Mouse (Mus musculus) CH12.LX (cell line): Measurements from ENCODE around the gene Rgs3. TPM values are rescaled to one million over a fixed set of nuclear protein-coding genes. Genes with fewer than 3 reads are reported as not detected.

ENCODE experiments used
- DNase-seq: peaks from one replicate; pipeline ENCODE4 v3.0.0-alpha.2; 2013; ENCODE audit errors: extremely low read depth
- H3K27ac ChIP-seq: 2 replicates; pipeline ENCODE4 v1.5.1; 2012; ENCODE audit warnings: low read depth, mild to moderate bottlenecking, control low read depth, moderate library complexity; ENCODE audit not compliant: insufficient read depth
- H3K27me3 ChIP-seq: replicated peaks from 2 replicates; pipeline ENCODE3; 2012; ENCODE audit warnings: inconsistent platforms
- H3K36me3 ChIP-seq, 2 experiments: replicated peaks in 1 of 2; 2 replicates each; pipeline versions ENCODE3 to v1.6.1; 2012; ENCODE audit warnings: inconsistent platforms in 1 of 2, low read length in 1 of 2, mild to moderate bottlenecking in 1 of 2, mixed read lengths in 1 of 2, moderate library complexity in 1 of 2; ENCODE audit not compliant: control insufficient read depth in 1 of 2, insufficient read depth in 1 of 2
- H3K4me1 ChIP-seq, 2 experiments: 2 replicates each; pipeline ENCODE4 v1.6.1; 2012; ENCODE audit warnings: inconsistent platforms in 1 of 2, moderate library complexity in 1 of 2; ENCODE audit not compliant: insufficient read depth in 2 of 2, control insufficient read depth in 1 of 2
- H3K4me2 ChIP-seq: 2 replicates; pipeline ENCODE4 v1.6.1; 2012; ENCODE audit warnings: low read depth, mild to moderate bottlenecking, control low read depth; ENCODE audit not compliant: poor library complexity, insufficient read depth, severe bottlenecking
- H3K4me3 ChIP-seq, 3 experiments: fragments of 150-350 bp in 1 of 3; sonication (generic) in 1 of 3; replicated peaks in 1 of 3; 2 replicates each; pipeline versions ENCODE3 to v1.5.1; 2011 to 2012; ENCODE audit warnings: low read depth in 2 of 3, low read length in 2 of 3, mild to moderate bottlenecking in 2 of 3, moderate library complexity in 2 of 3, control low read depth in 1 of 3, improper control_type of control experiment in 1 of 3, inconsistent platforms in 1 of 3, mixed read lengths in 1 of 3; ENCODE audit not compliant: poor library complexity in 1 of 3
- H3K79me2 ChIP-seq: replicated peaks from 2 replicates; pipeline ENCODE4 v1.6.1; 2012; ENCODE audit warnings: mild to moderate bottlenecking, moderate library complexity; ENCODE audit not compliant: control insufficient read depth, poor library complexity, insufficient read depth, severe bottlenecking; ENCODE audit errors: extremely low read depth
- H3K9ac ChIP-seq: 2 replicates; pipeline ENCODE4 v1.6.1; 2012; ENCODE audit warnings: low read depth, mild to moderate bottlenecking, control low read depth, moderate library complexity; ENCODE audit not compliant: insufficient read depth
- H3K9me3 ChIP-seq: replicated peaks from 2 replicates; pipeline ENCODE3; 2012; ENCODE audit warnings: low read length, inconsistent platforms, mixed read lengths
- BHLHE40 ChIP-seq: IDR thresholded peaks from 2 replicates; pipeline ENCODE4 v1.6.1; 2011; ENCODE audit warnings: mild to moderate bottlenecking, low read depth, low read length, improper control_type of control experiment
- CTCF ChIP-seq, 2 experiments: IDR thresholded peaks in 1 of 2; conservative IDR thresholded peaks in 1 of 2; 2 replicates each; pipeline ENCODE4 v1.5.1; 2011 to 2012; ENCODE audit warnings: low read depth in 2 of 2, low read length in 2 of 2, improper control_type of control experiment in 1 of 2, inconsistent platforms in 1 of 2, mild to moderate bottlenecking in 1 of 2, moderate library complexity in 1 of 2
- MXI1 ChIP-seq: IDR thresholded peaks from 2 replicates; pipeline ENCODE4 v1.6.1; 2011; ENCODE audit warnings: mild to moderate bottlenecking, low read depth, low read length, improper control_type of control experiment
- RCOR1 ChIP-seq: conservative IDR thresholded peaks from 2 replicates; pipeline ENCODE4 v1.6.1; 2012; ENCODE audit warnings: low read depth, mild to moderate bottlenecking, inconsistent platforms, low read length, improper control_type of control experiment
- dilution Hi-C: fragments of 300-500 bp; cut with MboI; formaldehyde crosslinking; loops from 2 replicates; pipeline ENCODE4 v1.14.3; 2020; ENCODE audit warnings: low sequenced_read_pairs; ENCODE audit not compliant: extremely low pct_unique_long_range_greater_than_20kb, extremely low pct_ligation_motif_present
- in situ Hi-C: fragments of 300-500 bp; cut with MboI; formaldehyde crosslinking; loops from 3 replicates; pipeline ENCODE4 v1.14.3; 2019; ENCODE audit warnings: low sequenced_read_pairs, low pct_ligation_motif_present, low pct_unique_long_range_greater_than_20kb, mixed read lengths
- polyA plus RNA-seq: library from polyadenylated mRNA; unstranded; fragments of >175 nt; gene quantifications from 2 replicates; pipeline ENCODE4 v1.2.1, GENCODE M21; 2012; ENCODE audit warnings: low read depth; ENCODE audit not compliant: insufficient read length
- total RNA-seq, 2 experiments: library from RNA; depleted of rRNA; stranded (reverse); fragments of 300-350 nt in 1 of 2; fragments of >200 nt in 1 of 2; gene quantifications; 2 replicates each; pipeline ENCODE4 v1.2.3; 2012 to 2014

Gene Rgs3
- total and polyA plus RNA-seq, 3 experiments: 3.3 to 6.0 (median 3.5) TPM

DNA sequence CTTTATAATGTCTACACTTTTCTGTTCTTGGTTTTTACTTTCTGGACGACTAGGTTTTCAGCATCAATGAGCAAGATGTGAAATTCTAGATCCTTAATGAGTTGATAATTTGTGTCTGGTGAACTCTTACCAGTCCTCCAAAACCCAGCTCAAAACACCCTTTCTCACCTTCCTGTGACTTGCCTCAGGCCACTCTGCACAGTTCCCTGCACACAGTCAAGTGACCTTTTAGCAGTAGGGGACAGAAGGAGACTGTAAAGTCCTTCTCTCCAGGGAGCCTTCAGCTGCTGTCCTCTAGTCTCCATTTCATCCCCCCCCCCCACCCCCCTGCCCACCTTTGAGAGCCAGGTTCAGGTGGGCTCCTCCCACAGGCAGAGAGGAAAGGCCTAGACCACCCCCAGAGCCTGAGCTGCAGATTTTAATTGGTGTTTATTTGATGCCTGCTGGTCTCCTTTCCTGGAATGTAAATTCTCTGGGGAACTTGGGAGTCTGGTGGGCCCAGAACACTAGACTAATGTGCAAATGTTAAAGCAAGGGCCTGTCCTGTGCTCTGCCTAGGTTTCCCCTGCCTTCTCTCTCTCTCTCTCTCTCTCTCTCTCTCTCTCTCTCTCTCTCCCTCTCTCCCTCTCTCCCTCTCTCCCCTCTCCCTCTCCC, 185.5 kb downstream of the Rgs3 start:
- no peaks in the 10 kb centered on the region for H3K79me2 ChIP-seq
- no peak for TF ChIP-seq BHLHE40
- no peak for TF ChIP-seq MXI1
- TF ChIP-seq CTCF (conservative IDR thresholded peaks at IDR 0.05 in 1 of 2, IDR thresholded peaks at IDR 0.05 in 1 of 2; ENCODE audit: low read depth in 2 of 2, low read length in 2 of 2): no peak
- no peak for TF ChIP-seq RCOR1
- H3K36me3 ChIP-seq: no peaks in the 10 kb centered on the region
- no peak overlapping the region for H3K4me3 ChIP-seq
- no peak overlapping the region for H3K9ac ChIP-seq
- in situ Hi-C loops: loop anchor here (5.0 kb wide), 1 partner anchor 38 kb away; no protein-coding TSS in a partner anchor
- dilution Hi-C loops: no loop called here
- H3K9me3 ChIP-seq: no peaks in the 10 kb centered on the region
- DNase-seq: no peak
- no peak overlapping the region for H3K4me2 ChIP-seq
- peaks cover 20 to 28% of the 10 kb centered on the region in 2 experiments for H3K4me1 ChIP-seq
- H3K27ac ChIP-seq: no peak overlapping the region
- H3K27me3 ChIP-seq: peaks cover 7% of the 10 kb centered on the region

Other genes starting within 250 kb of the Rgs3 start
- gene Fkbp15, start 199.3 kb upstream of the Rgs3 start, total RNA-seq (2012; rRNA removed): 30.4 and 30.8 TPM in 2 replicates
- 24.0 and 25.9 TPM in 2 replicates for gene Fkbp15, start 199.3 kb upstream of the Rgs3 start, total RNA-seq (2014; rRNA removed)
- 32.9 and 35.1 TPM in 2 replicates for gene Fkbp15, start 199.3 kb upstream of the Rgs3 start, polyA plus RNA-seq
- gene Slc31a1, start 199.1 kb upstream of the Rgs3 start, total RNA-seq (2012; rRNA removed): 14.0 and 16.5 TPM in 2 replicates
- 18.1 and 19.7 TPM in 2 replicates for gene Slc31a1, start 199.1 kb upstream of the Rgs3 start, total RNA-seq (2014; rRNA removed)
- 30.3 and 32.5 TPM in 2 replicates for gene Slc31a1, start 199.1 kb upstream of the Rgs3 start, polyA plus RNA-seq
- 78.2 and 103 TPM in 2 replicates for gene Cdc26, start 151.2 kb upstream of the Rgs3 start, total RNA-seq (2012; rRNA removed)
- 256 and 258 TPM in 2 replicates for gene Cdc26, start 151.2 kb upstream of the Rgs3 start, total RNA-seq (2014; rRNA removed)
- 105 and 125 TPM in 2 replicates for gene Cdc26, start 151.2 kb upstream of the Rgs3 start, polyA plus RNA-seq
- gene Prpf4, start 151.1 kb upstream of the Rgs3 start, total RNA-seq (2012; rRNA removed): 18.1 and 22.5 TPM in 2 replicates
- 33.5 and 33.9 TPM in 2 replicates for gene Prpf4, start 151.1 kb upstream of the Rgs3 start, total RNA-seq (2014; rRNA removed)
- 31.6 and 33.7 TPM in 2 replicates for gene Prpf4, start 151.1 kb upstream of the Rgs3 start, polyA plus RNA-seq
- 3.5 and 4.1 TPM in 2 replicates for gene Rnf183, start 124.6 kb upstream of the Rgs3 start, total RNA-seq (2012; rRNA removed)
- 3.6 and 4.4 TPM in 2 replicates for gene Rnf183, start 124.6 kb upstream of the Rgs3 start, total RNA-seq (2014; rRNA removed)
- gene Rnf183, start 124.6 kb upstream of the Rgs3 start, polyA plus RNA-seq: 3.8 and 4.0 TPM in 2 replicates
- gene Wdr31, start 89.0 kb upstream of the Rgs3 start, total RNA-seq (2012; rRNA removed): 4.4 and 5.0 TPM in 2 replicates
- gene Wdr31, start 89.0 kb upstream of the Rgs3 start, total RNA-seq (2014; rRNA removed): 3.0 and 3.4 TPM in 2 replicates
- 3.8 and 4.7 TPM in 2 replicates for gene Wdr31, start 89.0 kb upstream of the Rgs3 start, polyA plus RNA-seq
- gene Bspry, start 79.8 kb upstream of the Rgs3 start, total RNA-seq (2012; rRNA removed): 1.1 and 1.2 TPM in 2 replicates
- 0.86 and 0.95 TPM in 2 replicates for gene Bspry, start 79.8 kb upstream of the Rgs3 start, total RNA-seq (2014; rRNA removed)
- 0.53 and 1.2 TPM in 2 replicates for gene Bspry, start 79.8 kb upstream of the Rgs3 start, polyA plus RNA-seq
- 4.7 and 6.1 TPM in 2 replicates for gene Hdhd3, start 56.4 kb upstream of the Rgs3 start, total RNA-seq (2012; rRNA removed)
- 2.9 and 4.5 TPM in 2 replicates for gene Hdhd3, start 56.4 kb upstream of the Rgs3 start, total RNA-seq (2014; rRNA removed)
- gene Hdhd3, start 56.4 kb upstream of the Rgs3 start, polyA plus RNA-seq: 4.7 and 5.3 TPM in 2 replicates
- 79.0 and 84.2 TPM in 2 replicates for gene Alad, start 39.9 kb upstream of the Rgs3 start, total RNA-seq (2012; rRNA removed)
- 33.3 and 35.1 TPM in 2 replicates for gene Alad, start 39.9 kb upstream of the Rgs3 start, total RNA-seq (2014; rRNA removed)
- gene Alad, start 39.9 kb upstream of the Rgs3 start, polyA plus RNA-seq: 71.5 and 78.2 TPM in 2 replicates
- 32.1 and 43.7 TPM in 2 replicates for gene Pole3, start 34.8 kb upstream of the Rgs3 start, total RNA-seq (2012; rRNA removed)
- 69.8 and 74.6 TPM in 2 replicates for gene Pole3, start 34.8 kb upstream of the Rgs3 start, total RNA-seq (2014; rRNA removed)
- gene Pole3, start 34.8 kb upstream of the Rgs3 start, polyA plus RNA-seq: 87.5 and 98.9 TPM in 2 replicates
- 0.21 and 0.30 TPM in 2 replicates for gene 4933430I17Rik, start 34.5 kb upstream of the Rgs3 start, total RNA-seq (2012; rRNA removed)
- gene 4933430I17Rik, start 34.5 kb upstream of the Rgs3 start, total RNA-seq (2014; rRNA removed): 0.34 and 0.52 TPM in 2 replicates
- gene 4933430I17Rik, start 34.5 kb upstream of the Rgs3 start, polyA plus RNA-seq: 1.8 and 1.9 TPM in 2 replicates